Mouse (Mus musculus): Measurements from ENCODE around the gene H2-Oa.

H2-Oa gene

GRCm38 (mm10) chr17:34122188-34122984 lies 30.2 kb downstream of the H2-Oa start, which contains the start of gene Brd2:
TSS of gene Brd2 (minus strand) at chr17:34122634.
- peak; percentile 90 for DNase-seq (ENCODE audit: low spot score)

- DNase-seq (ENCODE audit: low spot score): no peak
Observed at GRCm38 (mm10) chr17:34123111-34123510, 31.0 kb downstream of the H2-Oa start.

- DNase-seq (ENCODE audit: low spot score): no peak
Observed at GRCm38 (mm10) chr17:34123518-34123917, 31.4 kb downstream of the H2-Oa start.

- no peak for DNase-seq (ENCODE audit: low spot score)
Observed at GRCm38 (mm10) chr17:34124649-34125048, 32.5 kb downstream of the H2-Oa start.

- DNase-seq (ENCODE audit: low spot score): no peak
Observed at GRCm38 (mm10) chr17:34126826-34127420, 34.8 kb downstream of the H2-Oa start.

- DNase-seq (ENCODE audit: low spot score): no peak
Observed at GRCm38 (mm10) chr17:34127475-34127874, 35.3 kb downstream of the H2-Oa start.

- DNase-seq (ENCODE audit: low spot score): no peak
Observed at GRCm38 (mm10) chr17:34128264-34128937, 36.3 kb downstream of the H2-Oa start.

- no peak for DNase-seq (ENCODE audit: low spot score)
Observed at GRCm38 (mm10) chr17:34128944-34129791, 37.0 kb downstream of the H2-Oa start.

- DNase-seq (ENCODE audit: low spot score): no peak
Observed at GRCm38 (mm10) chr17:34130073-34130947, 38.2 kb downstream of the H2-Oa start.

GRCm38 (mm10) chr17:34131911-34132310 lies 39.8 kb downstream of the H2-Oa start:
- no peak for DNase-seq (ENCODE audit: low spot score)

GRCm38 (mm10) chr17:34133289-34133688 lies 41.1 kb downstream of the H2-Oa start:
- no peak for DNase-seq (ENCODE audit: low spot score)

- DNase-seq (ENCODE audit: low spot score): no peak
Observed at GRCm38 (mm10) chr17:34134451-34134850, 42.3 kb downstream of the H2-Oa start.

- peak; percentile 93 for DNase-seq (ENCODE audit: low spot score)
Observed at GRCm38 (mm10) chr17:34135297-34136224, 43.4 kb downstream of the H2-Oa start.

GRCm38 (mm10) chr17:34137601-34138000 lies 45.5 kb downstream of the H2-Oa start:
- no peak for DNase-seq (ENCODE audit: low spot score)

- no peak for DNase-seq (ENCODE audit: low spot score)
Observed at GRCm38 (mm10) chr17:34138655-34139054, 46.5 kb downstream of the H2-Oa start.

GRCm38 (mm10) chr17:34139416-34139815 lies 47.3 kb downstream of the H2-Oa start:
- DNase-seq (ENCODE audit: low spot score): no peak

- no peak for DNase-seq (ENCODE audit: low spot score)
Observed at GRCm38 (mm10) chr17:34140240-34140639, 48.1 kb downstream of the H2-Oa start.

- DNase-seq (ENCODE audit: low spot score): no peak
Observed at GRCm38 (mm10) chr17:34141448-34141847, 49.3 kb downstream of the H2-Oa start.

- DNase-seq (ENCODE audit: low spot score): no peak
Observed at GRCm38 (mm10) chr17:34142456-34143010, 50.4 kb downstream of the H2-Oa start.

- no peak for DNase-seq (ENCODE audit: low spot score)
Observed at GRCm38 (mm10) chr17:34143033-34143432, 50.9 kb downstream of the H2-Oa start, which contains the start of gene H2-DMb2. TSS of gene H2-DMb2 (plus strand) at chr17:34143307.

Data from urinary bladder, postnatal 10 days (tissue).